Mouse (Mus musculus): Measurements from ENCODE around the gene 4931440F15Rik. TPM values are rescaled to one million over a fixed set of nuclear protein-coding genes. Genes with fewer than 3 reads are reported as not detected.
"Not testable (repeated sequence)": the region's sequence is repeated elsewhere in the genome, so short reads cannot be mapped to it uniquely, and the experiment has no call there.

Gene 4931440F15Rik
- polyA plus RNA-seq, 1 experiment: 29.7 TPM

DNA sequence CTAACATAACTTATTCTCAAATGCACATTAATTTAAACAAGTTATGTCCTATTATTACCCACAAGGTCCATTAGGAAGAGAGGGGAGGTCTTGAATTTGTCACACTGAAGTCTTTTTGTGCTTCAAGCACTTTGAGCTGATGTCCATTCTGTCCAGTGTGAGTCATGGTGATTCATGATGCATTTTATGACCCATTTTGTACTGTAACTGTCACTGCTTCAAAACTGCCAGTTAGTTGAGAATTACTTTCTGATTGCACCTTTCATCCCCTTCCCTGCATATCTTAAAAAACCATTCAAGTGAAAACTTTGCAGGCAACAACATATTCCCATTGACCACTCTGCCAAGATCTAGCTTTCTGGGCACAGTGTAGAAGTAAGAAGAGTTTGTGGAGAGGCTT, 11.6 kb upstream of the 4931440F15Rik start:
- TF ChIP-seq CTCF (IDR thresholded peaks at IDR 0.05; ENCODE audit: control insufficient read depth, insufficient read depth, insufficient replicate concordance, low read depth, low read length) (no peak), POLR2A (IDR thresholded peaks at IDR 0.05; ENCODE audit: control insufficient read depth, low read depth, low read length) (no peak)
- Histone ChIP-seq H3K27ac (ENCODE audit: control insufficient read depth, insufficient read depth, low read depth, low read length) (no peak overlapping the region), H3K27me3 (ENCODE audit: control insufficient read depth, insufficient read depth, low read length) (no peaks in the 10 kb centered on the region), H3K4me3 (ENCODE audit: control insufficient read depth, low read depth, low read length) (no peak overlapping the region), H3K4me1 (ENCODE audit: control insufficient read depth, insufficient read depth, low read length) (no peaks in the 10 kb centered on the region), H3K36me3 (ENCODE audit: control insufficient read depth, insufficient read depth, low read length) (no peaks in the 10 kb centered on the region)

DNA sequence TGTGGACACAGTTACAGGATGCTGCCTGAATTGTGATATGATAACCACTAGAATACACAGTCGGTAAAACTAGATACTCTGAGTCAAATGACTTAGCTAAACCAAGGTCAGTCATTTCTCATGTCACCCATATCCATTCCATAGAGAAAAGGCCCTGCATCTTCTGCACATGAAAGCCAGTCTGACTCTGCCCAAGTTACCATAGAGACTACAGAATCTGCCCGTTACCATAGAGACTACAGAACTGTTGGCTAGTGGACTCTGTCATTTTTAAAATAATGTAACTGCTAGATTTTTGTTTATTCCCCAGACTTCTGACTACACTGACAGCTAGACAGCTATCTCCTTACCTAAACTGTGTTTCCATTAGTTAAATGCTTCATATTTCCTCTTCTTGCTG, 2.3 kb upstream of the 4931440F15Rik start:
- no peaks in the 10 kb centered on the region for H3K27me3 ChIP-seq (ENCODE audit: control insufficient read depth, insufficient read depth, low read length)
- TF ChIP-seq CTCF (IDR thresholded peaks at IDR 0.05; ENCODE audit: control insufficient read depth, insufficient read depth, insufficient replicate concordance, low read depth, low read length): no peak
- TF ChIP-seq POLR2A (IDR thresholded peaks at IDR 0.05; ENCODE audit: control insufficient read depth, low read depth, low read length): no peak
- H3K27ac ChIP-seq (ENCODE audit: control insufficient read depth, insufficient read depth, low read depth, low read length): no peak overlapping the region
- H3K4me3 ChIP-seq (ENCODE audit: control insufficient read depth, low read depth, low read length): no peak overlapping the region; the same call in 1 of the 2 replicates
- no peaks in the 10 kb centered on the region for H3K36me3 ChIP-seq (ENCODE audit: control insufficient read depth, insufficient read depth, low read length)
- H3K4me1 ChIP-seq (ENCODE audit: control insufficient read depth, insufficient read depth, low read length): peaks cover 15% of the 10 kb centered on the region

DNA sequence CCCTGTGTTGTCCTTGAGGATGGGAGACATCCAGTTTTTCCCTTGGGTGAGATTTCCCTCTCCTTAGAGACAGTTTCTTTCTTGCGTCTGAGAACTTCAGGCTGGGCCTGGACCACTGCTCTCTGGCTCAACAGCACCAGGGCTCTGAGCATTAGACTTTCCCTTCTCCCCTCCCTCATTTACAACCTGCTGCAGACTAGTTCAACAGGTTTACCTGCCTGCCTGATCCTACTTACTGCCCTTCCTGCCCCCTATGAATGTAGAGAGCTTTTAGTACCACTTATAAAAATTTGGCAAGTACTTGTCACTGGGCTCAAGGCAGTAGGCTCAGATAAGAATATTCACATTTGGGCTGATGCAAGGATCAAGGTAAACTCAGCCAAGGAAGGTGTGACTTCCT, 533 bp upstream of the 4931440F15Rik start:
- no peaks in the 10 kb centered on the region for H3K36me3 ChIP-seq (ENCODE audit: control insufficient read depth, insufficient read depth, low read length)
- H3K27me3 ChIP-seq (ENCODE audit: control insufficient read depth, insufficient read depth, low read length): no peaks in the 10 kb centered on the region
- peaks cover 21% of the 10 kb centered on the region for H3K4me1 ChIP-seq (ENCODE audit: control insufficient read depth, insufficient read depth, low read length)
- H3K4me3 ChIP-seq (ENCODE audit: control insufficient read depth, low read depth, low read length): peak overlapping the region; percentile 88
- TF ChIP-seq CTCF (IDR thresholded peaks at IDR 0.05; ENCODE audit: control insufficient read depth, insufficient read depth, insufficient replicate concordance, low read depth, low read length) (no peak), POLR2A (IDR thresholded peaks at IDR 0.05; ENCODE audit: control insufficient read depth, low read depth, low read length) (no peak)
- H3K27ac ChIP-seq (ENCODE audit: control insufficient read depth, insufficient read depth, low read depth, low read length): no peak overlapping the region

DNA sequence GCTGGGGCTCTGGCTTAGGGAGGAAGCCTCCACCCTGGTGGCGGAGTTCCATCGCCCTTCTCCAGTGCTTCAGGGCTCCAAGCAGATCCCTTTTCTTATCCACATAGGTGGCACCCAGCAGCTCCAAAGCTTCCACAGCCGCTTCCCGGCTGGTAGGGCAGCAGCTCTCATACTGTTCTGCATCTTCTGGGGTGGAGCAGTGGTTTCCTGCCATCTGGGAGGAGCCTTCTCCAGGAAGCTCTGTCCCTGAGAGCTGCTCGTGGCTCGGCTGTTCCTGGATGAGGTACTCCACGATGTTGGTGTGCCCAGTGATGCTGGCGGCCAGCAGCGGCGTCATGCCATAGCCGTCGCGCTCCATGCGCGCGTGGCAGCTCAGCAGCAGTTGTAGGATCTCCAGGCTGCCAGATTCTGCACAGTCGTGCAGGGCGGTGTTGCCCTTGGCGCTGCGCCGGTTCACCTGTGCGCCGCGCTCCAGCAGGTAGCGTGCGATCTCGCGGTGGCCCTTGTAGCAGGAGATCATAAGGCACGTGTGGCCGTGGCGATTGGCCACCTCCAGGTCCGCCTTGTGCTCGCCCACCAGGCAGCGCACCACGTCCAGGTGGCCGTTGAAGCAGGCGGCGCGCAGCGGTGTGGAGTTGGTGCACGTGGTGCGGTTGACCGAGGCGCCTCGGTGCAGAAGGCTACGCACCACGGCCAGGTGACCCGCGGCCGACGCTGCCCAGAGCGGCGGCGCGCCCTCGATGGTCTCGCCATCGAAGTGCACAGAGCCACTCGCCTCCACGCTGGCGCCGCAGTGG, 796 bp downstream of the 4931440F15Rik start:
- Histone ChIP-seq H3K4me1 (ENCODE audit: control insufficient read depth, insufficient read depth, low read length) (peaks cover 21% of the 10 kb centered on the region), H3K4me3 (ENCODE audit: control insufficient read depth, low read depth, low read length) (peak overlapping the region; percentile 88)
- not testable (repeated sequence) for H3K27me3 ChIP-seq (ENCODE audit: control insufficient read depth, insufficient read depth, low read length); H3K36me3 ChIP-seq (ENCODE audit: control insufficient read depth, insufficient read depth, low read length); H3K27ac ChIP-seq (ENCODE audit: control insufficient read depth, insufficient read depth, low read depth, low read length)

DNA sequence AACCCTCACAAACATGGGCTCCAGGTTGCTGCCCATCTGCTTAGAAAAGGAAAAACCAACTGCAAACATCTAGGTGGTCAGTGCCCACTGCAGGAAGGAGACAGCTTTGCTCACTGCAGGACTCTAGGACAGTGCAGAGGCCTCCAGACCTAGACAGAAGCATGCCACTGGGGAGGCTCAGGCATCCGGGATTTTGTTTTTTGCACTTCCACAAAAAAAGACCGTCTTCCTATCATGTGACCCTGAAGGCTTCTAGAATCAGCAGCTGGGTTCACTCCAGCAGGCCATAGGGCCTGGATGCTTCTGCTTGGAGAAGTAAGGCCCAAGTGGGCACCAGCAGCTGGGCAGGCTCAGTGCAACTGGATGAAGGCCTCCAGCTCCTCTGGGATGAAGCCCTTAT, 2.3 kb downstream of the 4931440F15Rik start:
- Histone ChIP-seq H3K4me1 (ENCODE audit: control insufficient read depth, insufficient read depth, low read length) (peaks cover 21% of the 10 kb centered on the region), H3K27me3 (ENCODE audit: control insufficient read depth, insufficient read depth, low read length) (no peaks in the 10 kb centered on the region), H3K4me3 (ENCODE audit: control insufficient read depth, low read depth, low read length) (peak overlapping the region; percentile 88), H3K27ac (ENCODE audit: control insufficient read depth, insufficient read depth, low read depth, low read length) (no peak overlapping the region), H3K36me3 (ENCODE audit: control insufficient read depth, insufficient read depth, low read length) (no peaks in the 10 kb centered on the region)
- TF ChIP-seq CTCF (IDR thresholded peaks at IDR 0.05; ENCODE audit: control insufficient read depth, insufficient read depth, insufficient replicate concordance, low read depth, low read length) (no peak), POLR2A (IDR thresholded peaks at IDR 0.05; ENCODE audit: control insufficient read depth, low read depth, low read length) (no peak)

DNA sequence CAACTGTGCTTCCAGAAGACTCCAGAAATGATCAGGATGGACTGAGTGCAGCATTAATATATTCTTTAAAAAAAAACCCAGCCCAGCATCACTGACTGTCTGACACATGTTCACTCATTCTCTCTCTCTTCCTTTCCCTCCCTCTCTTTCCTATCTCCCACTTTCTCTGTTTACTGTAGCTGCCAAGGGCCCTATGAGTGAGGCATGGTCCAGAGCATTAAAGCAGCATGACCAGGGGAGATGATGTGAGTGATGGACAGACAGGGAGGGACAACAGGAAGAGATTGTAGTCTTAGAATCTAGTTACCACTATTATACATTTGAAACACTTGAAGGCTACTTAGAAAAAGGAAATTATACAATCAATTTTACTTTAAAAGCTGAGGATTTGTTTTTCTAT, 9.8 kb downstream of the 4931440F15Rik start:
- Histone ChIP-seq H3K4me1 (ENCODE audit: control insufficient read depth, insufficient read depth, low read length) (no peaks in the 10 kb centered on the region), H3K36me3 (ENCODE audit: control insufficient read depth, insufficient read depth, low read length) (no peaks in the 10 kb centered on the region), H3K27me3 (ENCODE audit: control insufficient read depth, insufficient read depth, low read length) (no peaks in the 10 kb centered on the region), H3K4me3 (ENCODE audit: control insufficient read depth, low read depth, low read length) (no peak overlapping the region), H3K27ac (ENCODE audit: control insufficient read depth, insufficient read depth, low read depth, low read length) (no peak overlapping the region)
- TF ChIP-seq POLR2A (IDR thresholded peaks at IDR 0.05; ENCODE audit: control insufficient read depth, low read depth, low read length) (no peak), CTCF (IDR thresholded peaks at IDR 0.05; ENCODE audit: control insufficient read depth, insufficient read depth, insufficient replicate concordance, low read depth, low read length) (no peak)

DNA sequence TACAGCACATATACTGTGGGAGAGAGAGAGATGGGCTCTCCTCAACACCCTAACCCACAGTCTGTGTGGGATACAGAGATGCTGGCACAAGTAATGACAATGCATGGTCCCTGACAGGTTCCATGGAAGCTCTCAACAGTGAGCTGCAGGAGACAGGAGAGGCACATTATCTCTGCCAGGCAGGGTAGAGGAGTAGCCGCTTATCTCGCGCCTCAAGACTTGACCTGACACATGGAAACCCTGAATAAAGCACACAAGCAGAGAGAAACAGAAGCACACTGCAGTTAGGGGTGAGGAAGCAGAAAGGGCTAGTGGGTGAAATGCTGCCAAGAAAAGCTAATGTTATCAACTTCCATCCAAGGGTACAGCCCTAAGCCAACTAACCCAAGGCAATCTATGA, 10.2 kb downstream of the 4931440F15Rik start:
- H3K4me3 ChIP-seq (ENCODE audit: control insufficient read depth, low read depth, low read length): no peak overlapping the region
- H3K27me3 ChIP-seq (ENCODE audit: control insufficient read depth, insufficient read depth, low read length): no peaks in the 10 kb centered on the region
- H3K27ac ChIP-seq (ENCODE audit: control insufficient read depth, insufficient read depth, low read depth, low read length): no peak overlapping the region
- no peaks in the 10 kb centered on the region for H3K4me1 ChIP-seq (ENCODE audit: control insufficient read depth, insufficient read depth, low read length)
- no peak for TF ChIP-seq POLR2A (IDR thresholded peaks at IDR 0.05; ENCODE audit: control insufficient read depth, low read depth, low read length)
- TF ChIP-seq CTCF (IDR thresholded peaks at IDR 0.05; ENCODE audit: control insufficient read depth, insufficient read depth, insufficient replicate concordance, low read depth, low read length): no peak
- H3K36me3 ChIP-seq (ENCODE audit: control insufficient read depth, insufficient read depth, low read length): no peaks in the 10 kb centered on the region

Data from testis, adult 2 months (tissue).